Mouse (Mus musculus) stomach, postnatal 0 days (tissue): ENCODE data around the gene Gad2.
"Not testable (repeated sequence)": the region's sequence is repeated elsewhere in the genome, so short reads cannot be mapped to it uniquely, and the experiment has no call there.

Experiments used
- CTCF ChIP-seq: IDR thresholded peaks from 2 replicates; pipeline ENCODE4 v1.5.1; 2016; ENCODE audit warnings: antibody characterized with exemption, low read depth, mild to moderate bottlenecking, moderate library complexity
- EP300 ChIP-seq: optimal IDR thresholded peaks from 2 replicates; pipeline ENCODE3; 2016; ENCODE audit warnings: antibody characterized with exemption

GRCm38 (mm10) chr2:22588673-22589381 is 33.2 kb upstream of the Gad2 start:
- not testable (repeated sequence) for TF ChIP-seq CTCF, EP300
